Mouse (Mus musculus) liver, postnatal 0 days (tissue): ENCODE results near the gene Ntrk2.

Source experiments
- CTCF ChIP-seq: sonication (generic); IDR thresholded peaks from 2 replicates; pipeline ENCODE4 v1.5.1; 2016; ENCODE audit warnings: antibody characterized with exemption, low read depth
- EP300 ChIP-seq: IDR thresholded peaks from 2 replicates; pipeline ENCODE4 v1.6.1; 2016; ENCODE audit warnings: antibody characterized with exemption, low read depth, mild to moderate bottlenecking

DNA sequence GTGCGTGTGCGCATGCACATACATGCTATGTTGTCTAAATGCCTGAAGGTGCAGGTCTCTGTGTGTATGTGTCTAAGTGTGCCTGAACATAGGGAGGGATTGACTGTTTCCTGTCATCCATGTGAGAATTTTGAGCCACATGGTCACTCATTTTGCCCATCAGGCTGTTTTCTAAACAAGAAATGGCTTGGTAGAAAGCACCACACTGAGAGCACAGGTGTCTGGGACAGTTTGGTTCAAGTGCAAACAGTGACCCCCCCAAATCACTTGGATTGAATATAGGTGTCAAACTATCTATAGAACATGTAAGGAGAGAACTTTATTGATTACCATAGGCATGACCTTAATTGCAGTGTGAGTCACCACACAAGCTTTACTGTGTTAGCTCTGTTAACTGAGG is 110.0 kb downstream of the Ntrk2 start:
- TF ChIP-seq CTCF, result no peak
- no peak for TF ChIP-seq EP300
